Mouse (Mus musculus) R1 (cell line): ENCODE results near the gene Trim2.

ENCODE experiments used
- DNase-seq: peaks from one replicate; pipeline ENCODE4 v3.0.0-alpha.2; 2018; ENCODE audit warnings: low read depth, low spot score

Trim2 gene

GRCm38 (mm10) chr3:84193881-84194280 lies 112.8 kb downstream of the Trim2 start:
- DNase-seq = peak; percentile 92

GRCm38 (mm10) chr3:84191141-84191881 lies 115.4 kb downstream of the Trim2 start:
- DNase-seq = peak; percentile 81

- DNase-seq = peak; percentile 52
Observed at GRCm38 (mm10) chr3:84190513-84191061, 116.1 kb downstream of the Trim2 start.

GRCm38 (mm10) chr3:84189629-84190173 lies 117.0 kb downstream of the Trim2 start:
- peak; percentile 71 for DNase-seq

- DNase-seq = peak; percentile 99
Observed at GRCm38 (mm10) chr3:84181717-84182116, 125.0 kb downstream of the Trim2 start.

GRCm38 (mm10) chr3:84181102-84181501 lies 125.6 kb downstream of the Trim2 start:
- DNase-seq = no peak

- peak; percentile 81 for DNase-seq
Observed at GRCm38 (mm10) chr3:84180304-84180703, 126.4 kb downstream of the Trim2 start.

GRCm38 (mm10) chr3:84177834-84178233 lies 128.8 kb downstream of the Trim2 start:
- no peak for DNase-seq

- peak; percentile 87 for DNase-seq
Observed at GRCm38 (mm10) chr3:84175337-84176315, 131.1 kb downstream of the Trim2 start.

GRCm38 (mm10) chr3:84173581-84174154 lies 133.0 kb downstream of the Trim2 start, which contains the start of gene Gm6525:
TSS of gene Gm6525 (plus strand) at chr3:84174104.
- DNase-seq = no peak

GRCm38 (mm10) chr3:84172406-84172805 lies 134.3 kb downstream of the Trim2 start:
- peak; percentile 46 for DNase-seq

- DNase-seq = peak; percentile 68
Observed at GRCm38 (mm10) chr3:84169393-84170005, 137.2 kb downstream of the Trim2 start.

- no peak for DNase-seq
Observed at GRCm38 (mm10) chr3:84168943-84169342, 137.7 kb downstream of the Trim2 start.

GRCm38 (mm10) chr3:84166073-84166472 lies 140.6 kb downstream of the Trim2 start:
- DNase-seq = no peak

- no peak for DNase-seq
Observed at GRCm38 (mm10) chr3:84165391-84165790, 141.3 kb downstream of the Trim2 start.

- DNase-seq = no peak
Observed at GRCm38 (mm10) chr3:84157559-84158350, 148.9 kb downstream of the Trim2 start.

- no peak for DNase-seq
Observed at GRCm38 (mm10) chr3:84157011-84157410, 149.7 kb downstream of the Trim2 start.

GRCm38 (mm10) chr3:84156105-84156504 lies 150.6 kb downstream of the Trim2 start:
- no peak for DNase-seq

- peak; percentile 97 for DNase-seq
Observed at GRCm38 (mm10) chr3:84155558-84156006, 151.1 kb downstream of the Trim2 start, which contains the start of gene Mnd1. TSS of gene Mnd1 (minus strand) at chr3:84155786.

- DNase-seq = peak; percentile 86
Observed at GRCm38 (mm10) chr3:84155146-84155545, 151.5 kb downstream of the Trim2 start.
